Mouse (Mus musculus) c-Kit-negative CD71-positive TER-119-positive erythroid progenitor cells, embryonic 14.5 days (primary cell): ENCODE measurements at regions not wholly inside any gene's neighbourhood (a gene's known extent, or its start where the extent isn't known, plus 50 kb on each side); places are given as distances from the start of the nearest gene placed in this dataset.

Experiments
- DNase-seq: peaks from one replicate; pipeline ENCODE4 v3.0.0-alpha.2; 2013; ENCODE audit warnings: low read depth, low spot score

GRCm38 (mm10) chr11:114439314-114439713 is 229.0 kb upstream of the Rpl38 start:
- no peak for DNase-seq

DNA sequence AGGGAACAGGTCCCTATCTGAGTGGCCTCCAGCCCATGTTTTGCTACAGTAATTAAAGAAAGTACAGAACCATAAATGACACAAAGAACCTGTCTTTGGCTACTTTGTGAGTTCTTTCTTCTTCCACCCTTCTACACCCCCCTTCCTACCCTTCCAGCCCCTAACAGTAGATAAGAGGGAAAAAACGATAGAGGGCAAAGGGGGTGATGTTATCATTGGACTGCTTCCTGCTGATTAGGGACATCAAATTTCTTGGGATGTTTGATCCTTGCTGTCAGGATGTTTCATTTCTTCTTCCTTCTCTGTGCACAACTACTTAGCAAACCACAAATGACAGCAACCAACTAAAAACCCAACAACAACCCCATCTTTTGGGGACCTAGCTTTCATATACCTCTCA is 232.5 kb upstream of the Rpl38 start:
- DNase-seq = no peak

- DNase-seq = no peak
These were observed 234.8 kb upstream of the Rpl38 start for GRCm38 (mm10) chr11:114433561-114433960.

- DNase-seq = no peak
These were observed 242.9 kb upstream of the Rpl38 start for GRCm38 (mm10) chr11:114425447-114425846.

GRCm38 (mm10) chr11:114423322-114423721 is 245.0 kb upstream of the Rpl38 start:
- no peak for DNase-seq

DNA sequence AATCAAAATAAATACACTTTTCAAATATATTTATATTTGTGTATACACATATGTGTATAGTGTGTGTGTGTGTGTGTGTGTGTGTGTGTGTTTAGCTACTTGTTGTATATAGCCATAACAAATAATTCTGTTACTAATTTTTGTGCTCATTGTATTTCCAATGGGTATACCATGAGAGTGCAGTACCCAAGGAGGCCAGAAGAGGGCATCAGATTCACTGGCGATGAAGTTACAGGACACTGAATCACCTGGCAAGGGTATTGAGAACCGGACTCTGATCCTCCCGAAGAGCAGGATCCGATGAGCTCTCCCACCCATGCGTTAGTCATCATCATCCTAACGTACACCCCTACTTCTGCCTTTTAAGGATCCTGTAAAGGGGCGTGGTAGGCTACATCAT is 249.3 kb upstream of the Rpl38 start:
- no peak for DNase-seq

GRCm38 (mm10) chr11:114416168-114416567 is 252.2 kb upstream of the Rpl38 start:
- no peak for DNase-seq

- DNase-seq = no peak
These were observed 263.9 kb upstream of the Rpl38 start for GRCm38 (mm10) chr11:114404401-114404800.

DNA sequence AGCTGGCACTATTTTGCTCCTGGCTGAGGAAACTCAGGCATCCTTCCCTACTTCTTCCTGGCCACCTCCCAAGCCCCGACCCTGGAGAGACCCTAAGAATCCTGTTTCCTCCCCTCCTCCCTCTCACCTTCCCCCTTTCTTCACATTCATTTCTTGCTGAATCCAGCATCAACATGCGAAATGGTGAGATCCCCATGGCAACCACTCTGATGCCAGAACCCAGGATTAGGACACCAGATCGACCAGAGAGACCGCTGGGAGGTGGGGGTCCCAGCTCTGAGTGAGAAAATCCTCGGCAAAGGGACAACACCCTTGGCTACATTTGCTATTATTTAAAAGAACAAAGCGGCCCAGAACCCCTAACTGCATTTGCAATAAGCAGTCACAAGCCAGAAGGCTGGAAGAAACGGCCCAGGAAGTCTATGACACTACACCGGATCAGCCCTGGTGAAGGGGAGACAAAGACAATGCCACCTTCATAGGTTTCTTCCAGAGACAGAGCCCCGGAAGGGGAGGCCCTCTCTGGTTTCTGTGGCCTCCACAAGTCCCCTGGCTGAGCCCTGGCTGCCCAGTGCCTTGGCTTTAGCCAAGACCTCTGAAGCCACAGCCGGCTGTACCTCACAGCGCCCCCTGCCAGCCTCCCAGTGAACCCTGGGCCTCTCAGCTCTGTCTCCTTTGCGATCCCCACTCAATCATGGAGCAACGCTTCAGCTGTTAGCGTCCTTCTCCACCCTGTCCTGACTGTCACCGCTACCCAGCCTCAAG is 265.6 kb upstream of the Rpl38 start:
- DNase-seq = no peak

DNA sequence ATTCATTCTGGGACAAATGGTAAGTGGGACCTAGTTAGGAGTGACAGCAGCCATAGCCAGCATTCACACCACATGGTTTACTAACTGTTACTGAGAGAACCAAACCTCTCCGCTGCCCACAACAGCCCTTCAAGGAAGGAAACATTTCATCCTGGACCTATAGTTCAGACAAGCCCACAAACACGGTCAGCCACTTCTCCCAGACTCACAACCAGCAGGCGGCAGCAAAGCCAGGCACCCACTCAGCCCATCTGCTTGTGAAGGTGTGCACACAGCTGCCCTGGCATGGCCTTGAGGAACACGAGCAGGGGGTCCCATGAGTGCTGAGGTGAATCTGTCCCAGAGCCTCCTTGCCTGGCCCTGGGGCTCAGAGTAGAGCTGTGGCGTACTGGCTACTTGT is 267.6 kb upstream of the Rpl38 start:
- no peak for DNase-seq

GRCm38 (mm10) chr11:114392161-114392560 is 276.2 kb upstream of the Rpl38 start:
- no peak for DNase-seq

DNA sequence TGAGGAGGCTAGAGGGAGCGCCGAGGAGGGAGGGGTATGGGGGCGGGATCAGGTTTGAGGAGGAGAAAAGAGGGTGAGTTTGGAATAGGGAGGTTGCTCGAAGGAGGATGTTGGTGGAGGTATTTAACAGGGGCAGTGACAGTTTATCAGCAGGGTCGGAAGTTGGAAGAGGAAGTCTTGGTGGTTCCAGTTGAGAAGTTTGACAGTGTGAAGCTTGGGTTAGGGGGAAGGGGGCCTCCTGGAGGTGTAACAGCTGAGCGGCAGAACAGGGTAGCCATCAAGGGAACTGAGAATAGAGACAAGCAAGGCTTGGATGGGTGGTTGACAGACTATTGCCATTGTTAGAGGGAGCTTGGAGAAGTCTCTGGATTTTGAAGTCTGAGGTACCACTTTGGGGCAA is 276.8 kb upstream of the Rpl38 start:
- DNase-seq = no peak

GRCm38 (mm10) chr11:114387091-114387490 is 281.2 kb upstream of the Rpl38 start:
- DNase-seq = no peak

DNA sequence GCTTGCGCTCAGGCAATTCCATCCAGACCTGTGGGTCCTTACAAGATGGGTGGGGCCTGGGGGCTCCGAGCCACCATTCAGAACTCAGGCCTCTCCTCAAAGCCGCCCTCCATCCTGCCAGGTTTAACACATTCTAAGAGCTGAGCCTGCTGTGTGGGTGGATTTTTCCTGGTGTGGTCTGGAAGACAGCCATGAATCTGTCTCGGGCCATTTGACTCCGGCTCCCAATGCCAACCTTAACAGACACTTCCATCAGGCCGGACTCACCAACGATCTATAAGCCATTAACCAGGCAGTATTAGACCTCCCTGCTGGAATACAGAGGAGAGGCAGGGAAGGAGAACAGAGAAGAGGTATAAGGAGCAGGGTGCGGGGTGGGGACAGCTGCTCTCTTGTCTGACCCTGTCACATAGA is 288.9 kb upstream of the Rpl38 start:
- DNase-seq = no peak

DNA sequence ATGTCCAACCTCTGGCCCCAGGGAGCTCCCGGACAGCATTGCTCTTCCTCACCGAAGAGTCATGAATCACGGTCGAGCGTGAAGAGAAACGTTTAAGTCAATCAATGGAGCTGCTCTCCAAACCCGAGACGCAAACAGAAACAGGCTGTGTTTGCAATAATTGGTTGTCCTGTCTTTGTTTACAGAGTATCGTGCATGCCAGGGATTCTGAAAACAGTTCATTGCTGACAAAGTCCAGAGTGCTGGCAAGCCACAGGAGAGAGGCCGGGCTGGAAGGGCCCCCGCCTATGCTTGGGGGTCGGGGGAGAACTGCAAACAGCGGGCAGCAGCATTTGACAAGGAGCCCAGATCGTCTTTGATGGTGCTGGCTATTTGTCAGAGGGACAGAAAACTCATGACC is 292.4 kb upstream of the Rpl38 start:
- DNase-seq = no peak

DNA sequence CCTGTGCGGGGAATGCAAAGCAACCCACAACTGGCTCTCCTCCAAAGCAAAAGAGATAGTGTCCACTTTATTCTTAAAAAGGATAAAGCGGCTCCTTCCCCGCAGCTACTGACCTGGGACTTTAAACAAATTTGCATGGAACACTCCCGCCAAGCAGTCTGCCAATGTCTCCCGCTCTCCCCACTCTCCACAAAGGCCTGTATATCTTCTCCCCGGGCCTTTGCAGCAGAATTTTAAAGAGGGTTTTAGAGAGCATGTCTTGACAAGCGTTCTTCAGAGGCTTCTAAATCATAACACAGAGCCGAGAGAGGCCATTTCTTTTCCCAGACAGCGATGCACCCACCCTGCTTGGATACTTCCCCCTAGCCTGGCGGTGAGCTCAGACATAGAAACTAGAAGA is 297.6 kb upstream of the Rpl38 start:
- DNase-seq = no peak

DNA sequence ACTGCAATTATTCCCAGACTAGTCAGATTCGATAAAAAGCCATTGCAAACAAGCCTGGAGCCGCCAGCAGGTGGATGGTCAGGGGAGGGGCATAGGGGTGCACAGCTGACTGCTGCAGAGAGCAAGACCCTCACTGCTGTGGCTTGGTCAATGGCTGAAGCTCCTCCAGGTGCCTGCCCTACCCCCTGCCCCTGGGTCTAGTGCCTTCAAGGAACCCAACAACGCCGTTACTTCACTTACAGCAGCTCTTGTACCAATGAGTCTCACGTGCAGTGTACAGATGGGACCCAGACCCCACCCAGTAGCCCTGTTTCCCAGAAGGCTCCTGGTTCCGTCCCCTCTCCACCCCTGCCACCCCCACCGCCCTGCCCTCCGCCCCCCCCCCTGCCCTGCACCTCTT is 300.5 kb upstream of the Rpl38 start:
- no peak for DNase-seq

GRCm38 (mm10) chr11:114360946-114361345 is 294.1 kb upstream of the Sdk2 start:
- DNase-seq = no peak

GRCm38 (mm10) chr11:114360321-114360720 is 293.5 kb upstream of the Sdk2 start:
- DNase-seq = no peak

DNA sequence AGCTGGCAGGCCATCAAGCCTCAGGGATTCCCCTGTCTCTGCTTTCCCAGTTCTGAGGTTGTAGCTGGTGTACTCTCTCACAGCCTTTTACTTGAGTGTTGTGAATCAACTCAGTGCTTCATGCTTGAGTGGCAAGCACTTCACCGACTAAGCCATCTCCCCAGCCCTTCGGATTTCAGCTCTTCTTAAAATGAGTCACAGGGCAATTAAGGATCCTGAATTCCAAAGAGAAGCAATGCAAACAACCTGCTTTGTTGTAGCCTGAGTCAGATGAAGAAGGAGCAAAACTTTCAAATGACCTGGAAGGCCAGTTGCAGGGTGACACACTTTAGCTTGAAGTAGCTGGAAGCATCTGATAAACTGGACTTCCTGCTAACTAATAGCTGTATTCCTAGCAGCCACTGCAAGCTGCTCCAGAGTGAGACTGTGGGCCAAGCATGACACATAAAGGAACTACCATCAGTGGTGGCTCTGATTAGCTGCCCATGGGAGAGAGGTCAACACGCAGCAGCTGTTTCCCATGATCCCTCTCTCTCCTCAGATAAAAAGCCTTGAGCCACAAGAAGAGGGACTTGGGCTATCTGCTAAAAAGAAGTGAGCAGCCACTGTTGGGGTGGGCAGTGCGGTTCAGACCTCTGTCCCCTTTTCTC is 285.4 kb upstream of the Sdk2 start:
- no peak for DNase-seq

- no peak for DNase-seq
These were observed 270.1 kb upstream of the Sdk2 start for GRCm38 (mm10) chr11:114336839-114337484.

GRCm38 (mm10) chr11:114335950-114336838 is 269.3 kb upstream of the Sdk2 start:
- DNase-seq = no peak
